Mouse (Mus musculus): Measurements from ENCODE around the gene Wnt11. TPM values are rescaled to one million over a fixed set of nuclear protein-coding genes. Genes with fewer than 3 reads are reported as not detected.

Gene Wnt11
- polyA plus RNA-seq, 1 experiment from 2014 or later, result 0.80 TPM

DNA sequence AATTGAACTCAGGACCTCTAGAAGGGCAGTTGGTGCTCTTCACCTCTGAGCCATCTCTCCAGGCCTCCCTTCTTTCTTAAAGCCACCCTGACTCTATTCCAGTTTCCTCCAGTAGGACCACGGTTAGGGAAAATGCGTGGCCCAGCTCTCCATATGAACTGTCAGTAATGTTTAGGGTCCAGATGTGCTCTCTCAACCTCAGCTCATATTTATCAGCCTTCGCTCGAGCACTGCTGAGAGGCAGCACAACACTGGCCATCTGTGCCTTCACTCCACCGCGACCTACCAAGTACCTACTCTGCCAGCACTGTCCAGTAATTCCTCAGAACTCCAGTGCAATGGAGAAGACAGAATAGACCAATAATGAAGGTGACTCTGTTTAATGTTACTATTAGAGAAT, 12.0 kb upstream of the Wnt11 start:
- Histone ChIP-seq H3K9ac (ENCODE audit: low read depth, low read length) (no peak overlapping the region), H3K4me1 (replicated peaks; ENCODE audit: control insufficient read depth, insufficient read depth, low read length) (no peaks in the 10 kb centered on the region), H3K9me3 (ENCODE audit: control insufficient read depth) (no peaks in the 10 kb centered on the region), H3K4me3 (ENCODE audit: low read depth, low read length) (no peak overlapping the region), H3K4me2 (replicated peaks; ENCODE audit: low read depth) (no peak overlapping the region), H3K27me3 (replicated peaks; ENCODE audit: control insufficient read depth, insufficient read depth, low read length) (no peaks in the 10 kb centered on the region; the same call in 1 of the 2 replicates), H3K27ac (ENCODE audit: low read depth, low read length) (no peak overlapping the region), H3K36me3 (ENCODE audit: control insufficient read depth, insufficient read depth) (no peaks in the 10 kb centered on the region)
- no peak for TF ChIP-seq CTCF (IDR thresholded peaks at IDR 0.05; ENCODE audit: low read depth)
- 71% methylated on average over 6 of the region's 6 CpGs for whole genome bisulfite sequencing
- ATAC-seq, result no peak

DNA sequence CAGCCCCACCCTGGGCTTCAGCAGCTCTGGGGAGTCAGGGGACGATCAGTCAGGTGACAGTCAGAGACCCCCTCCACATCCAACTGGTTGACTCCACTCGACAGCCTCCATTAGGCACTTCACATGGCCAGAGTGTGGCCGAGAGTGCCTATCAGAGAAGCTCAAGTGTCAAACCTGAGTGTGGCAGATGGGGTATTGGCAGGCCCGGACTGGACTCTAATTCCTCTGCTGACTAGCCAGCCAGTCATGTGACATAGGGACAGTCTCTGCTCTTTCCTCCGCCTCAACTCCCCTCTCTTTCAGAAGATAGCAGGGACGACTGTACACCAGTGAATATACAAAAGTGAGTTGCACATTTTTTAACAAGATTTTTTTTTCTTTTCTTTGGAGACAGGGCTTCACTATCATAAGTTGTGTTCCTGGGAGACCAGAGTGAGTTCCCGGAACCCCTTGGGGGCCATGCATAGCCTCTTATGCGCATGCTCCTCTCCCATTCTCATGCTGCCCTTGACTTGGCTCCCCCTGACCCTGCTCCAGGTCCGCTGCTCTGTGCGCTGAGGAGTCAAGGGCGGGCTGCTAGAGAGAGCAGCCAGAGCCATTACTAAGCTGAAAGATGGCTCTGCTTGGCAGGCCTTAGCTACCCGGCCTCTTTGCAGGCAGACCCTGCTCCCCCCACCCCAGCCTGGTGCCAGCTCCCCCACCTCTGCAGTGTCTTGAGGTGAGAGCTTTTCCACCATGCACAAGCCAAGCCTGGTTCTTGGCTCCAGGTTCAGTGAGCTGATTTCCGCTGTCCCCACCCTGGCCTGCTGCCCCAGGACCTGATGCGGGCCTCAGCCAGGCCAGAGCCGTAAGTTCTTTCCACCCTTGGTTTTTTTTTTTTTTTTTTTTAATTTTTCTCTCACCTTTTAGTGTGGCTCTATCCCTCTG, 10.8 kb upstream of the Wnt11 start:
- Histone ChIP-seq H3K9ac (ENCODE audit: low read depth, low read length) (no peak overlapping the region), H3K4me3 (ENCODE audit: low read depth, low read length) (no peak overlapping the region), H3K9me3 (ENCODE audit: control insufficient read depth) (no peaks in the 10 kb centered on the region), H3K27me3 (replicated peaks; ENCODE audit: control insufficient read depth, insufficient read depth, low read length) (no peaks in the 10 kb centered on the region), H3K4me1 (replicated peaks; ENCODE audit: control insufficient read depth, insufficient read depth, low read length) (no peaks in the 10 kb centered on the region), H3K36me3 (ENCODE audit: control insufficient read depth, insufficient read depth) (no peaks in the 10 kb centered on the region), H3K27ac (ENCODE audit: low read depth, low read length) (no peak overlapping the region), H3K4me2 (replicated peaks; ENCODE audit: low read depth) (no peak overlapping the region)
- no peak for TF ChIP-seq CTCF (IDR thresholded peaks at IDR 0.05; ENCODE audit: low read depth)
- 81% methylated on average over 15 of the region's 15 CpGs for WGBS
- no peak for ATAC-seq

DNA sequence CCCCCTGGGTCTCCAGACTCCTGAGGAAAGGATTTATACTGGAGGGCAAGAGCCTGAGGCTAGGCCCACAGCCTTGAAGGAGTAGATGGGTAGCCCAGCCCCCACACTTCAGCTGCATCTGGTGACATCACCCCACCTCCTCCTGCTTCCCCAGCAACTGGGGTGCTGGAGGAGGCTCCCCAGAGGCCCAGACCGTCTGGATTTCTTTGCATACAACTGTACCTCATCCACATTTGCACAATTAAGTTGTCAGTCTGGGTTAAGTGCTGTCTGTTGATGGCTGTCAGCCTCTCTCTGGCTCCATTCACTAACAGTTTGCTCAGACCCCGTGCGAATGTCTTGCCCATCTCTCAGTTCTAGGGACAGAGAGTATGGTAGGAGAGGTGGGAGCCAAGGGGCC, 6.9 kb upstream of the Wnt11 start:
- ATAC-seq, result no peak
- H3K27ac ChIP-seq (ENCODE audit: low read depth, low read length), result no peak overlapping the region
- H3K4me2 ChIP-seq (replicated peaks; ENCODE audit: low read depth), result no peak overlapping the region
- no peaks in the 10 kb centered on the region for H3K9me3 ChIP-seq (ENCODE audit: control insufficient read depth)
- H3K4me3 ChIP-seq (ENCODE audit: low read depth, low read length), result no peak overlapping the region
- peaks cover 7% of the 10 kb centered on the region; the same call in 1 of the 2 replicates for H3K27me3 ChIP-seq (replicated peaks; ENCODE audit: control insufficient read depth, insufficient read depth, low read length)
- no peaks in the 10 kb centered on the region for H3K4me1 ChIP-seq (replicated peaks; ENCODE audit: control insufficient read depth, insufficient read depth, low read length)
- 77% methylated on average over 3 of the region's 3 CpGs for WGBS
- TF ChIP-seq CTCF (IDR thresholded peaks at IDR 0.05; ENCODE audit: low read depth), result no peak
- no peaks in the 10 kb centered on the region for H3K36me3 ChIP-seq (ENCODE audit: control insufficient read depth, insufficient read depth)
- H3K9ac ChIP-seq (ENCODE audit: low read depth, low read length), result no peak overlapping the region

DNA sequence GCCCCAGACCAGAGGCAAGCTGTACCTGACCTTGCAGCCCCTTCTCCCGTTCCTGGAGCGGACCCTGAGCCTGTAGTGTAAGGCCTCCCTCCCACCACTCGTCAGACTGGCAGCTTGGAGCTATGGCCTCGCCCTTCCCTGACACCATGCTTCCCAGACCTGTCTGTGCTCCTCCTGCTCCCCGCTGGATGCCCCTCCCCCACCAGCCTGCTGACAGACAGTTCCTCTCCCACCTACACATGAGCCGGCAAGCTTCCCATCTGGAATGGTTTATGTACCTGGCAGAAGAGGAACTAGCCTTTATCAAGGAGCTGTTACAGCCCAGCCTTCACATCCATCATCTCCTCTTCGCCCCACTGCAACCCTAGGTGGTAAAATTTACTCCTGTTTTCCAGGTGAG, 6.0 kb upstream of the Wnt11 start:
- no peaks in the 10 kb centered on the region for H3K36me3 ChIP-seq (ENCODE audit: control insufficient read depth, insufficient read depth)
- H3K4me2 ChIP-seq (replicated peaks; ENCODE audit: low read depth), result no peak overlapping the region
- no peak overlapping the region for H3K4me3 ChIP-seq (ENCODE audit: low read depth, low read length)
- peaks cover 12% of the 10 kb centered on the region for H3K27me3 ChIP-seq (replicated peaks; ENCODE audit: control insufficient read depth, insufficient read depth, low read length)
- 26% methylated on average over 7 of the region's 7 CpGs for WGBS
- no peak for TF ChIP-seq CTCF (IDR thresholded peaks at IDR 0.05; ENCODE audit: low read depth)
- H3K9ac ChIP-seq (ENCODE audit: low read depth, low read length), result no peak overlapping the region
- H3K27ac ChIP-seq (ENCODE audit: low read depth, low read length), result no peak overlapping the region
- H3K9me3 ChIP-seq (ENCODE audit: control insufficient read depth), result no peaks in the 10 kb centered on the region
- no peaks in the 10 kb centered on the region for H3K4me1 ChIP-seq (replicated peaks; ENCODE audit: control insufficient read depth, insufficient read depth, low read length)
- ATAC-seq, result no peak

DNA sequence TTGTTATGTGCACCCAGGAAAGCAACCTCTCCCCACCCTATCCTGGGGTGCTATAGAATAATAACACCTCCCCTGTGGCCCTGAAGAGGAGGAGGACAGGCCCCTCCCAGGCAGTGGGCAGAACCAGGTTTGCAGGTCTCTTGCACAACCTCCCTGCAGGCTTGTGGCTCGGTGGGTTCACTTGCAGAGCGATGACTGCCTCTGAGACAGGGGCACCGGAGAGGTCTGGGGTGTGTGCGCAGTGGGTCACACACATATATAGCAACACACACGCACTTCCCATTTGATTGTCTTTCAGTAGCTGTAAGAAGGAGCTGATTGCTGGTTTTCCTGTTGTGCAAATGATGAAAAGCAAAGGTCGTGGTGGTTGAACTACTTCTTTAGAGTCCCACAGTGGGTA, 3.6 kb upstream of the Wnt11 start:
- H3K27me3 ChIP-seq (replicated peaks; ENCODE audit: control insufficient read depth, insufficient read depth, low read length), result peaks cover 36% of the 10 kb centered on the region
- TF ChIP-seq CTCF (IDR thresholded peaks at IDR 0.05; ENCODE audit: low read depth), result no peak
- H3K9ac ChIP-seq (ENCODE audit: low read depth, low read length), result no peak overlapping the region
- ATAC-seq, result no peak
- H3K4me2 ChIP-seq (replicated peaks; ENCODE audit: low read depth), result no peak overlapping the region
- WGBS, result 72% methylated on average over 6 of the region's 6 CpGs
- peaks cover 14% of the 10 kb centered on the region for H3K4me1 ChIP-seq (replicated peaks; ENCODE audit: control insufficient read depth, insufficient read depth, low read length)
- H3K4me3 ChIP-seq (ENCODE audit: low read depth, low read length), result no peak overlapping the region
- H3K9me3 ChIP-seq (ENCODE audit: control insufficient read depth), result no peaks in the 10 kb centered on the region
- H3K36me3 ChIP-seq (ENCODE audit: control insufficient read depth, insufficient read depth), result no peaks in the 10 kb centered on the region
- no peak overlapping the region for H3K27ac ChIP-seq (ENCODE audit: low read depth, low read length)

DNA sequence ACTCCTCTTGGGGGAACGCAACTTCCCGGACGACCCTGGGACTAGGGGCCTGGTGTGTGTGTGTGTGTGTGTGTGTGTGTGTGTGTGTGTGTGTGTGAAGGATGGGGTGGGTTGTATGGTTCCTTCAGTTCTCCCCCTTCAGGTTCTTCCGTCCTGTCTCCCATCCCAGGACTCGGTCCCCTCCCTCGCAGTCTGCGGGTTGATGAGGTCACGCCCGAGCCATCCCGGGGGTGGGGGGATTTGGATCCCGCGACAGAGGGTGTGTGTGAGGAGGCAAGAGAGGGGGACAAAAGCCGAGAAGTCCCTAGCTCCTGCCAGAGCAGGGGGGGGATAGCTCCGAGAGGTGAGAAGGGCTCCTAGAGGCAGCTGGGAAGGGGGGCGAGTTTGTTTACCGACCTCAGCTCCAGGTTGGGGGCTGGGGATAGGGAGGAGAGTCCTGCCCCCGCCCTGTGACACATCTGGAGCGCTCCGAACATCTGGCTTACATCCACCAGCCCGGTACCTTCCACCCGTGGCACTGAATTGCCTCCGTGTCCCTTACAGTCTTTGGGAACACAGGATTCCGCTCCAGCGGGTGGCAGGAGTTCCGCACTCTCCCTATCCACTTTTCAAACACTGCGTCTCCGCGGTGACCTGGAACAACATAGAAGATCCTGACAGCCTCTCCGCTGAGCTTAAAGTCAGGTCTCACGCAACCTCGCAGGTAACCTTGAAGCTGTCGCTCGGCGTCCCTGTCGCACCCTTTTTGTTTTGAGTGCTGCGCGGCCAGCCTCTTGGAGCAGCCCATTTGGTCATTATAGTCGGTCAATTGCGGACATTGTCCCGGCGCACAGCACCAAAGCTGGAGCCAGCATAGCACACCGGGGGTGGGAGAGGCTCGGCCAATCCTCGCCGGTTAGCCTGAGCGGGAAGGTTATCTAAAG, 868 bp downstream of the Wnt11 start:
- H3K27me3 ChIP-seq (replicated peaks; ENCODE audit: control insufficient read depth, insufficient read depth, low read length), result peaks cover 60% of the 10 kb centered on the region
- under 1% methylated on average over 45 of the region's 46 CpGs for WGBS
- peak overlapping the region; percentile 52 for H3K4me3 ChIP-seq (ENCODE audit: low read depth, low read length)
- peak overlapping the region; percentile 34; the same call in 1 of the 2 replicates for H3K9ac ChIP-seq (ENCODE audit: low read depth, low read length)
- H3K4me1 ChIP-seq (replicated peaks; ENCODE audit: control insufficient read depth, insufficient read depth, low read length), result peaks cover 21% of the 10 kb centered on the region
- ATAC-seq, result no peak
- TF ChIP-seq CTCF (IDR thresholded peaks at IDR 0.05; ENCODE audit: low read depth), result no peak
- H3K4me2 ChIP-seq (replicated peaks; ENCODE audit: low read depth), result peak overlapping the region; percentile 93
- no peak overlapping the region for H3K27ac ChIP-seq (ENCODE audit: low read depth, low read length)
- H3K9me3 ChIP-seq (ENCODE audit: control insufficient read depth), result no peaks in the 10 kb centered on the region
- H3K36me3 ChIP-seq (ENCODE audit: control insufficient read depth, insufficient read depth), result no peaks in the 10 kb centered on the region

Measured in intestine, postnatal 0 days (tissue).